ENCODE assay signal across 8 mouse cellular contexts in the genomic region with DNA sequence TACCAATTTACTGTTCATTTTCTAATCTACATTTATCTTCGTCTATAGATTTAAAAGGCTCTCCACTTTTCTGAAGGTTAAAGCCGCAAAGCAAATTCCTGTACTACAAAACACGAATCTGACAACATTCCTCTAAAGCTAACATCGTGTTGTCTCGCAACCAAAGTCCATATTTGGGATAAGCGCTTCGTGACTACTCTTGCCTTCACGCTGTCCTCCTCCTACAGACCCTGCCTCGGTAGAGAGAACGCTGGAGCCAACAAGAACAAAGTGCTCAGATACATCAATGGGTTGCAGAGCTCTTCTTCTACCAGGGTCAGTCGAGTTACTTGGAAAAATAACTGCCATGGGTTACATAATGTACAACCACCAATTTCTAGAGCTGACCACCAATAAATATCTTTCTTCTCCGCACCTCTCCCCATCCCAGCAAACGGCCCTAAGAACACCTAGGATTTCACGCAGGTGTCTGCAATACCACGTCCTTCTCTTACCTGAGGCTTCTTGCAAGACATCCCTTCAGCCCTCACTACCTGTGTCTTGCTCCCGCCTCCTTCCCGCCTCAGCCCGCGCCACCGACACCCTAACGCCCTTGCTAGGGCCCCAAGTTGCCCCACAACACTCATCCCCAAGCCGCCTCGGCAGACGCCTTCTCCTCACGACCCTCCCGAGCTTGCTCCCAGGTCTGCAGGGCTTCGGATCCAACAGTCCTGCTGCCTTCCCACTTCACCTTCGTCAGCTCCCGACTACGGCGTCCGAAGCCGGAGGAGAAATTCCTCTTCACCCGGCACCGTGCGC. TPM values are rescaled to one million over a fixed set of nuclear protein-coding genes. Genes with fewer than 3 reads are reported as not detected.
DNase-seq lines count a peak whose midpoint lies in the region; ATAC-seq and TF ChIP-seq lines count a peak whose summit lies in the region.

No protein-coding gene starts in this region.

- ATAC-seq in heart, embryonic 12.5 days (ENCODE audit: insufficient number of reproducible peaks, low FRiP score), result peak; percentile 71
- peak; percentile 77 for ATAC-seq in midbrain, embryonic 12.5 days (ENCODE audit: low FRiP score, low read depth)

- H3K9me3 ChIP-seq in heart, embryonic 12.5 days (replicated peaks), result no peaks in the 10 kb centered on the region
- H3K9me3 ChIP-seq in midbrain, embryonic 12.5 days, result no peaks in the 10 kb centered on the region

- peaks cover 46% of the 10 kb centered on the region for H3K79me3 ChIP-seq in C2C12 (ENCODE audit: low read depth)

- peak overlapping the region; percentile 92 for H3K4me2 ChIP-seq in heart, embryonic 12.5 days
- peak overlapping the region; percentile 82 for H3K4me2 ChIP-seq in midbrain, embryonic 12.5 days (replicated peaks)

- no peaks in the 10 kb centered on the region for H3K36me3 ChIP-seq in heart, embryonic 12.5 days
- H3K36me3 ChIP-seq in C2C12 (ENCODE audit: control insufficient read depth, insufficient read depth), result peaks cover under 1% of the 10 kb centered on the region
- H3K36me3 ChIP-seq in midbrain, embryonic 12.5 days, result no peaks in the 10 kb centered on the region

- WGBS in heart, embryonic 12.5 days, result 3% methylated on average over 36 of the region's 36 CpGs
- 6% methylated on average over 36 of the region's 36 CpGs for WGBS in midbrain, embryonic 12.5 days

- no peaks in the 10 kb centered on the region for H3K27me3 ChIP-seq in heart, embryonic 12.5 days (replicated peaks)
- no peaks in the 10 kb centered on the region for H3K27me3 ChIP-seq in C2C12 (ENCODE audit: control insufficient read depth, insufficient read depth, insufficient read length)
- no peaks in the 10 kb centered on the region for H3K27me3 ChIP-seq in midbrain, embryonic 12.5 days

- H3ac ChIP-seq in C2C12 (ENCODE audit: control insufficient read depth, insufficient read length, low read depth), result peak overlapping the region; percentile 88

- intact Hi-C loops in heart, postnatal 10 days (cut with DNase I), result no loop called here
- intact Hi-C loops in left cerebral cortex, postnatal 36 days (cut with DNase I), result loop anchor here (10.0 kb wide), 1 partner anchor 89 kb away; no protein-coding TSS in a partner anchor

- peak overlapping the region; percentile 85 for H3K4me3 ChIP-seq in heart, embryonic 12.5 days
- peak overlapping the region; percentile 93 for H3K4me3 ChIP-seq in C2C12 (ENCODE audit: insufficient read depth, poor library complexity, severe bottlenecking)
- peak overlapping the region; percentile 90 for H3K4me3 ChIP-seq in midbrain, embryonic 12.5 days

- TF ChIP-seq CTCF in C2C12 (IDR thresholded peaks at IDR 0.05; ENCODE audit: control insufficient read depth, insufficient read depth, insufficient read length), result no peak

- peak overlapping the region; percentile 94 for H3K9ac ChIP-seq in heart, embryonic 12.5 days
- H3K9ac ChIP-seq in midbrain, embryonic 12.5 days (replicated peaks), result peak overlapping the region; percentile 87

- H3K27ac ChIP-seq in heart, embryonic 12.5 days (ENCODE audit: poor library complexity, severe bottlenecking), result peak overlapping the region; percentile 30; the same call in 1 of the 2 replicates
- H3K27ac ChIP-seq in midbrain, embryonic 12.5 days (replicated peaks), result peak overlapping the region; percentile 40

- DNase-seq in heart, postnatal 10 days, result no peak
- peak; percentile 60 for DNase-seq in brain, adult 2 months (ENCODE audit: low read depth, low spot score)
- peak; percentile 10 to 14 for DNase-seq in frontal cortex, postnatal 25 days (ENCODE audit: low spot score in 2 of 2)
- DNase-seq in left cerebral cortex, postnatal 36 days (ENCODE audit: low spot score in 2 of 2), result peak; percentile 17 to 31
- no peak for DNase-seq in T-cell, adult 2 months (ENCODE audit: low spot score)

- H3K79me2 ChIP-seq in C2C12 (ENCODE audit: control insufficient read depth, insufficient read depth), result peaks cover 89% of the 10 kb centered on the region

- peaks cover 8% of the 10 kb centered on the region for H3K4me1 ChIP-seq in heart, embryonic 12.5 days (replicated peaks)
- peaks cover 12% of the 10 kb centered on the region for H3K4me1 ChIP-seq in midbrain, embryonic 12.5 days

TF ChIP-seq in C2C12, 6 proteins besides CTCF, POLR2A, EP300 and RAD21:
- TF ChIP-seq MAX (IDR thresholded peaks at IDR 0.05), result no peak
- TF ChIP-seq USF1 (IDR thresholded peaks at IDR 0.05; ENCODE audit: low read depth), result no peak
- no peak for TF ChIP-seq CEBPB (IDR thresholded peaks at IDR 0.05; ENCODE audit: low read depth)
- no peak for TF ChIP-seq MYOG (IDR thresholded peaks at IDR 0.05; ENCODE audit: control insufficient read depth, extremely low read depth, insufficient read length)
- TF ChIP-seq FOSL1 (IDR thresholded peaks at IDR 0.05; ENCODE audit: insufficient read depth, low read length, poor library complexity, severe bottlenecking), result no peak
- TF ChIP-seq MYOD1 (IDR thresholded peaks at IDR 0.05; ENCODE audit: control insufficient read depth, insufficient read length, low read depth), result no peak

RNA-seq across cellular contexts. Expression of a gene that starts 0.6 kb away (rescaled TPM):
- 4.5 and 4.9 TPM in 2 replicates for polyA plus RNA-seq in heart, embryonic 12.5 days (2016; fragmentation: Nextera tagmentation; extraction: Ambion mirVana)
- 10 to 100 TPM; 12.5 to 15.7 TPM for total RNA-seq in heart, postnatal 10 days (2021)
- 0.76 TPM for polyA plus RNA-seq in C2C12 (2012; fragmentation: generic; extraction: Trizol)
- total RNA-seq in left cerebral cortex, postnatal 36 days (2021), result 100 to 1,000 TPM; 130 to 160 TPM
- polyA plus RNA-seq in midbrain, embryonic 12.5 days (2016; fragmentation: Nextera tagmentation; extraction: Ambion mirVana), result 9.9 and 10.5 TPM in 2 replicates

RNA-seq across cellular contexts. Expression of a gene that starts 0.6 kb away (rescaled TPM):
- 220 and 223 TPM in 2 replicates for polyA plus RNA-seq in heart, embryonic 12.5 days (2016; fragmentation: Nextera tagmentation; extraction: Ambion mirVana)
- total RNA-seq in heart, postnatal 10 days (2021), result 100 to 1,000 TPM; 233 to 237 TPM
- 123 TPM for polyA plus RNA-seq in C2C12 (2012; fragmentation: generic; extraction: Trizol)
- 100 to 1,000 TPM in 1 of 2 experiments, 10 to 100 TPM in 1; 91.6 to 107 TPM for total RNA-seq in left cerebral cortex, postnatal 36 days (2021)
- 146 and 161 TPM in 2 replicates for polyA plus RNA-seq in midbrain, embryonic 12.5 days (2016; fragmentation: Nextera tagmentation; extraction: Ambion mirVana)

Comparison
In these comparisons a context has a peak if more than half of its experiments do, and no peak if none do; other contexts are left out.
1. DNase-seq: peak in brain, adult 2 months (single experiment), frontal cortex, postnatal 25 days (2 of 2) and left cerebral cortex, postnatal 36 days (2 of 2); none in heart, postnatal 10 days (0 of 2) and T-cell, adult 2 months (single experiment).
2. Peak in every context shown above with its lines, with median percentiles within 50 percentile points of each other: H3K4me3 ChIP-seq.